Mouse (Mus musculus) naive thymus-derived CD4-positive, alpha-beta T cell, adult 2 months (primary cell): ENCODE data around the gene Camkk1.

Experiments used
- DNase-seq: peaks from one replicate; pipeline ENCODE4 v3.0.0-alpha.2; 2011; ENCODE audit warnings: low read depth

The Camkk1 gene

DNA sequence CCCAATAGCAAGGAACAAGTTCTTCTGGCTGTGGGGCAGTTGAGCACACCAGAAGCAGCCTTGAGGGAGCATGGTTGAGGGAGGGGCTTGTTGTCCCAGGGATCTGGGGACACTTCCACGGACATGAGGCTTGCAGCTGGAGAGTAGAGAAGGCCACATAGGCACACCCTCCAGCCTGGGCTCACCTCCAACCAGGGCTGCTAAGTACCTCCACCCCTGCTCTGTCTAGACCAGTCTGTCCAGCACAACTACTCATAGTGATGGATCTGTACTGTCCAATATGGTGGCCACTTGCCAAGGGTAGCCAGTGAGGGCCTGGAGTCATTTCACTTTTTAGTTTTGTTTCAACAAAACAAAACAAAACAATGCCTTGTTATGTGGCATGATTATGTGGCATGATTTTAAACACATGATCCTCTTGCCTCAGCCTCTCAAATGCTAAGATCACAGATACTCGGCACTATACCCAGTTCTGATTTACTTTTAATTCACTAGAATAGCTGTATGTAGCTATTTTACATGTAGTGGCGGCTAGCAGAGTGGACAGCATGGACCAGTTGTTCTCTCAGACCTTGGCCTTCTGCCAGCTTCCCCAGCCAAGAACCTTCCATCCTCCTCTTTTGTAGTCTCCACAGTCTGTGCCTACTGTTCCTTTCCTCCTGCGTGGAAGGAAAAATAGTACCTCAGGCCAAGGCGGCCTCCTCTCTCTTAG lies 3.3 kb upstream of the Camkk1 start:
- no peak for DNase-seq

DNA sequence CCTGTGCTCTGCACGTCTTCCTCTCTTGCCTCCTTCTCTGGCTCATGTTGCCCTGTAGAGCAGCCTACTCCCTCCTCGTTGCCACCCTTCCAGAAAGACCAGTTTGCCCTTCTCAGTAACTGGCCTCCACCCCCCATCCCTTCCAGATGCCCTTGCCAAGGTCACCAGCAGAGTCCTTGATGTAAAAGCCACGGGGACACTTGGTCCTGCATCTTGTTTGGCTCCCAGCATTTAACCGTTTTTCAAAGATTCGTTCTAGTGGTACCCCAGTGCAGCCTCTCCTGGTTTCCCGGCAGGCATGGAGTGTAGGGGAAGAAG lies 2.7 kb upstream of the Camkk1 start:
- DNase-seq: no peak

DNA sequence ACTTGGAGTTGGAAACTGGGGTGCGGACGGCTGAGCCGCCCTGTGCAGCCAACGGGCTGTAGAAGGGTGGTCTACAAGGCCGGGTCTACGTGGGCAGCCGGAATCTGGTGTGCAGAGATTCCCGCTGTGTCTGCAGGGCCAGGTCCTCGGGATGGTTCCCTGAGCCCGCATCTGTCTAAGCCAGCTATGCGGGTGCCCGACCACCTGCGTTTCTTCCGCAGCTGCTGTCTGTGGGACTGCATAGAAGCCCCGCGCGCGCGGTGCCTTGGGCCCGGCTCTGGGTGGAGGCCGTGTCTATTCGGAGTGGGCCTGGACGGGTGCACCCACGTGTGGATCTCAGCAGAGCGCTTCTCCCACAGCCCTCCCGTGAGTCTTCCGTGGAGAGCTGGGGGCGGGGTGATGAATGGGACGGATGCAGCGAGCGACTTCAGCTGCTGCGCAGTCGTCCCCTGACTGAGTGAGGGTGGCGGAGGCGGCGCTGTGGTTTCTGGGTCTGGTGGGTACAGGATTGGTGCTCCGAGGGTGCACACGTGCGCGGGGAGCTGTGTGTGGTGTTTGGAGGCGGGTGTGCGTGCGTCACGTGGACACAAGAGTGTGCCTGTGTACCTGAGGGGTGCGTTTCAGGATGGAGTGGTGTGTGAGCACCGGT lies 463 bp downstream of the Camkk1 start:
- peak; percentile 91 for DNase-seq

DNA sequence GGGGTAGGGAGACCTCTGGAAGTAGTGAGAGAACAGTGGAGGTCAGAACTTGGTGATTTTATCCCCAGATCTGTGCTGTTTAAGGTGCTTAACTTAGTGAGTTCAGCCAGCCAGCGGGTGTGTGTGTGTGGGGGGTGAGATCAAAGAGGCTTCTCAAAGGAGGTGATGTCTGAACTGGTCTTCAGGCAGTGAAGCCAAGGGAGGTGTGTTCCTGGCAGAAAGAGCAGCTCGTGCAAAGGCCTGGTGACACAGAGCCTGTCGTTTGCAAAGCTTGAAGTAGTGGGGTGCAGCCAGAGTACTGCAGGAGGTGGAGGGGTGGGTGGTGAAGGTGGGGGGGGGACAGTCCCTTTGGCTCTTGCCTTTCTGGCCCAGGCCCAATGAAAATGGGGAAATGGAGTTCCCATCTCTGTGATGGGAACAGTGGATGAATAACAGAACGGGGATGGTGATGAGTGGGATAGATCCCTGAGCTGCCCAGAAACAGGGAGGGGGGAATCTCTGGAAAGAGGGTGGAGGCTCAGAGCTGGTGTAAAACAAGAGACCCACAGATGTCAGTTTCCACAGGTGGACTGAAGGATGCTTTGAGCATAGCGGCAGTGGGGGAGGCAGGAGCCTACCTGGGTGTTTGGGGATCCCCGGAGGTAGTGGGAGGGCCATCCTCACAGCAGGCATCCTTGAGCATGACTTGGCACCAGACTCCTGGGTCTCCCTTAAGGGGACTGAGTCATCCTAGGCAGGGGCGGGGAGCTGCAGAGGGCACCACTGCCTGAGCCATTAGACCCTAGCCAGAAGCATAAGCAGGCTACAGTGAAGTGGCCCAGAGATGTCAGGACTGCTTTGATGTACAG lies 2.4 kb downstream of the Camkk1 start:
- no peak for DNase-seq

DNA sequence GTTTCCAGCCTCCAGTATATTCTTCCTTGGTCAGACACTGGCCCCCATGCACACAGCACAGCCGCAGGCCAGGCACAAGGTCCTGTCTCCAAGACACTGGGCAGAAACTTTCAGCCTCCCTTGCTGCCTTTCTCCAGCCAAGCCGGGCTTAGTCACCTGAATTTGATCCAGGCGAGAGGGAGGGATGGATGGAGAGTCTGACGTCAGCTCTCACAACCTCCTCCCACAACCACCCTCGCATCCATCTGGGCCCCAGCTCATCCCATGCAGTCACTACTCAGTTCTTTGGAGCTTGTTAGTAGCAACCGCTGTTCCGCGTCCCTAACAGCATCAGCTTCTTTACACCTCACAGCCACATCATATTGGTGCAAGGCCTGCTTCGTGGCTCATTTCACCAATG lies 4.3 kb downstream of the Camkk1 start:
- no peak for DNase-seq

DNA sequence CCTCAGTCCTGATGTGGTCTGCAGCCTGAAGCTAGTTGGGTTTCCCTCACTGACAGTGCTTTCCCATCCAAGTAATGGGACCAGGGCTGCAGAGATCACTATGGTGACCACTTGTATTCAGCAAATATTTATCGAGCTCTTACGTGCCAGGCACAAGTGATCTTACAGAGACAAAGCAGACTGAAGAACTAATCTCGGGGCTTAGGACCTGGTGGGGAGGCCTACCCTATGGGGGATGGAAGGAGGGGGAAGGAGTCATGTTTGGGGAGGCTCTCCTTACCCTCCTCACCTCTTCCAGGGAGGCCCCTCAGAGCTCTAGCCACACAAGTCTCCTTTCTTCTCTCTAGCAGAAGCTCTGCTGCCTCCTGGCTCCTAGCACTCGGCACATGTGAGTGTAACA lies 5.0 kb downstream of the Camkk1 start:
- DNase-seq: no peak

DNA sequence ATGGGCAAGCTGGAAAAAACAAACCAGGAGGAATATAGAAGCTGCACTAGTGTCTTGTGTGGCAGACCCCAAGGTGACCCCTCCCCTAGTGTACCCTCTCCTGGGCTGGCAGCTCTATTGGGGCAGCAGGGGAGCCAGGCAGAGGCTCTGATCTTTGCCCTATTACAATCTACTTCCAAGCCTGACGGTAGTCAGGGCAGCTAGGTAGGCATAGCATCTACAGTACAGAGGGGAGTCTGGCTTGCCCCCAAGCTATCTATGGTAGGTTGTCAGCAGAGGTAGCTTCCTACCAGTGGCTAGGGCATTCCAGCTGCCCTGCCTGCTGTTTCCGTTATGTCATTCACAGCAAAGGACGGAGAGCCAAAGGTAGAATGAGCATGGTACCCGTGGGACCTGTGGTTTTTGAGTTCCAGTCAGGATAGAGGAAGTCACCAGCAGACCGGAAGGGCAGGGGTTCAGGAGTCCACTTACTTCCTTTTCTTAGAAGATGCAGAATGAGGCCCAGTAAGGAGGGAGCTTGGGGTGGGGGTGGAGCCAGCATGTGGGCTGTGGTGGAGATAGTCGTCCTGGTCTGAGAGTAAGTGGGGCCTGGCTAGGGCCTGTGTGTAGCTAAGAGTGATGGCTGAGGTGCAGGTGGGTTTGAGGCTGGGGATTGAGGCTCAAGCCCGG lies 5.6 kb downstream of the Camkk1 start:
- no peak for DNase-seq

DNA sequence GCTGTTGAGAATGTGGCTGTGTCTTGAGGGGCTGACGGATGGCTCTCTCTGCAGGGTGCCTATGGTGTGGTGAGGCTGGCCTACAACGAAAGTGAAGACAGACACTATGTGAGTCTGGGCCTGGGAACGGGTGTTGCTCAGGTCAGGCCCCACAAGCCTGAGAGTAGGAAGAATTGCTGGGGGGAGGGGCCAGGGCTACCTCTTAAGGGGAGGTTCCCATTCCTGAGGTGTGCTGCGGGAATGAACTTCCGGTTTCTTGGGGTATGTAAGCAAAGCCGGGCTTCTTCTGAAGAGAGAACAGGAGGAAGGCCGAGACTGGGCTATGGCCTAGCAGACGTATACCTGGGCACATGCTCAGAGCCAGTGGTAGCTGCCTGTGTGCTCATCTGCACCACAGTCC lies 8.2 kb downstream of the Camkk1 start:
- no peak for DNase-seq

DNA sequence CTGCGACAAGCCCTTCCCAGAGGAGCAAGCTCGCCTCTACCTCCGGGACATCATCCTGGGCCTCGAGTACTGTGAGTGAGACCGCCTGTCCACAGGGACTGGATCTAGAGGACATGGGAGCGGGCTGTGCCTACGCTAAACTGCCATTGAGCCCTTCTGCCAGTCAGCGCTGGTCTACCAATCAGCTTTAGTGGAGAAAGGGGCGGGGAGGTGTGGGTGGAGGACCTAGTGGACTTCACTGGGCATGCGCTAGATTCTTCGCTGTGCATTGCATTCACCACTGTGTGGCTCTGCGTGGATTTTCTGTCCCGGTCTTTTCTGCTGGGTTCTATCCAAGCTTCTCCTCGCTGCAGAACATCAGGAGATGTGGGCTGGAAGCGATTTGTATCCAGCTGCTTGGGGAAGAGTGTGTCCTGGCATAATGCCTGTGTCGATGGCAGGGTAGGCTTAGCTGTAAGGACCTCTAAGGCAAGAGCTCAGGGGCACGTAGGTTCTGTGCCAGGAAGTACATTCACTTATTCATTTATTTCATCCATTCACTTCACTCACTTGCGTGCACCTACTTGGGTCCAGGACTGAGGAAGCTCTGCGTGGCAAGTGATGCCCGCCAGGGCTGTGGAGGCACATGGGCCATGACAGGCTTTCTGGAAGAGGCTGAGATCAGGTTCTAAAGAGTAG lies 12.2 kb downstream of the Camkk1 start:
- peak; percentile 83 for DNase-seq

DNA sequence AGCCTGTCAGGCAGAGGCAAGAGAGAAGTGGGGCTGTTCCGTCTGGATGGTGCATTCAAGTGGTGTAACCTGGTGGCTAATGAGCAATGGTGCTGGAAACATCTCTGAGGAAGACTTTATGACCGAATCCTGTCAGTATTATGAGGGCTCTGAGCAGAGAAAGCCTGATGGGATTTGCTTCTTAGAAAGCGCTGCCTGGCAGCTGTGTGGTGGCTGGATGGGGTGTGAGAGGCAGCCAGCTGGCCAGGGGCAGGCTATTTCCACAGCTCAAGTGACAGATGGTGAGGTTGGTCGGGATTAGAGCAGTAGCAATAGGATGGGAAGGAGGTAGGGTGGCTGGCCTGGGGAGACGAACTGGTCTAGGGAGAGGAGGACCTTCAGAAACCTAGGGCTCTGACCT lies 12.7 kb downstream of the Camkk1 start:
- no peak for DNase-seq

DNA sequence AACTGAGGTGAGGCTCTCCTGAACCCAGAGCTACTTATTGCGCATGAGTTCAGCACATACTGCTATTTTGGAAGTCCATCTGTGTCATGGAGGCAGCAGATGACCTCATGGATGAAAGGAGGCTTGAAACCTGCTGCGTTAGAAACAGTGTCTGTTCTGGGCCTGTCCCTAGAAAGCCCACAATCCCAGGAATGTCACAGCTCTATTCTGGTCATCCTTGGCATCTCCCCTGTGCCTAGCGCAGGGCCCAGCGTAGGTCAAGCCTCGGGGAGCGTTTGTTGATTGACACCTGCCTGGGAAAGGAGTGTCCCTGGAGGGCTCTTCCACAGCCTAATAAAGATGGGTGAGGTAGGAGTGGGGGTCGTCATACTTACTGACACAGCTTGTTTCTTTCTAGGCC lies 17.3 kb downstream of the Camkk1 start:
- DNase-seq: no peak

DNA sequence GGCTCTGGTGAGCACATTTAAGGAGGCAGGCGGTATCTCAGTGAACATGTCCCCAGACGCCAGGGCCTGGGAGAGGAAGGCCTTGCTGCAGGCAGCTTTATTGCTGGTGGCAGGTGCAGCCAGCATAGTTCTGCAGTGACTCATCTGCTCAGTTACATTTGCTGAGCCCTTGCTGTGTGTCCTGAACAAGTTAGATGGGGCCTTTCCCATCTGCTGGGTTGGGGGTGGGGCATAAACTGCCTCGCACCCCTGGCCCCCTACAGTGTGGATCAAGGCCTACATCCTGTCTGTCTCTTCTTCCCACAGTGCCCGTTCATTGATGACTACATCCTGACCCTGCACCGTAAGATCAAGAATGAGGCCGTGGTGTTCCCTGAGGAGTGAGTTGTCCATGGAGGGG lies 18.1 kb downstream of the Camkk1 start:
- DNase-seq: no peak

DNA sequence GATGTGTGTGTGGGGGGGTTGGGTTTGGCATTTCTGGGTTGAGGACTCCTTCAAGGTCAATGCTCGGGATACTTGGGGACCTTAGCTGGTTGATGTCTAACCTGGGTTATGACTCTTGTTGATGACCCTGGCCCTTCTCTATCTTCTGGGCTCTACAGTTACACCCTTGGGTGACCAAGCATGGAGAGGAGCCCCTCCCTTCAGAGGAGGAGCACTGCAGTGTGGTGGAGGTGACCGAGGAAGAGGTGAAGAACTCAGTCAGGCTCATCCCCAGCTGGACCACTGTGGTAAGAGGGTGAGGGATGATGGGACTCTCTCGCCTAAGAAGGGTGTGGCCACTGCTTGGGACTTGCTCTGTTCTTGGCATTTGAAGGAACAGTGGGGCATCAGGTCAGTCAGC lies 18.9 kb downstream of the Camkk1 start:
- DNase-seq: no peak

DNA sequence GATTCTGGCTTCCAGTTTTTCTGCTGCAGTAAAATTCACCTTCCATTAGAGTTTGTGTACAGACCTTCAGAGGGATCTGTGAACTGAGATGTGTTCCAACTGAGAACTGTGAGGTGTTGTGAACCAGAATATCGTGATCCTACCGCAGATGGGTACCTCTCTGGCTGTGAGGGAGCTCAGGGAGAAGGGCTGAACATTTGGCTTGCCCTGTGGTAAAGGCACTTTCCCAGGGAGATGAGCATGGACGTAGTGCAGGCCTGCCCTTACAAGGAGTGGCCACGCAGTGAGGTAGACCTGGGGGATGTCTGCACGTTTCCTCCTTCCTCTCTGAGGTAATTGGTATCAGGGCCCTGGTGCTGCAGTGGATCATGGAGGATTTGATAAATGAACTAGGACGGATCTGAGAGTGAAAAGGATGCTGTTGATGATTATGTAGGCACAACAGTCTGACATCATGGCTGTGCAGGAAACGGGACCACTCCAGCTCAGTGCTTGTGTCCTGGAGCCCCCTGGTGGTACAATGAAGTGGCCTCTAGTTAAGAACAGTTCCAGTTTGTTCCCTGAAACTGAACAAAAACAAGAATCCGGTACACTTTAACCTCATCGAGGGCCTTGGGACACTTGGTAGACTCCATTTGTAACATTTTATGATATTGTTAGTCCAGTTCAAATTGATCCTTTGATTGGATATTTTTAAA lies 20.4 kb downstream of the Camkk1 start:
- DNase-seq: peak; percentile 74

DNA sequence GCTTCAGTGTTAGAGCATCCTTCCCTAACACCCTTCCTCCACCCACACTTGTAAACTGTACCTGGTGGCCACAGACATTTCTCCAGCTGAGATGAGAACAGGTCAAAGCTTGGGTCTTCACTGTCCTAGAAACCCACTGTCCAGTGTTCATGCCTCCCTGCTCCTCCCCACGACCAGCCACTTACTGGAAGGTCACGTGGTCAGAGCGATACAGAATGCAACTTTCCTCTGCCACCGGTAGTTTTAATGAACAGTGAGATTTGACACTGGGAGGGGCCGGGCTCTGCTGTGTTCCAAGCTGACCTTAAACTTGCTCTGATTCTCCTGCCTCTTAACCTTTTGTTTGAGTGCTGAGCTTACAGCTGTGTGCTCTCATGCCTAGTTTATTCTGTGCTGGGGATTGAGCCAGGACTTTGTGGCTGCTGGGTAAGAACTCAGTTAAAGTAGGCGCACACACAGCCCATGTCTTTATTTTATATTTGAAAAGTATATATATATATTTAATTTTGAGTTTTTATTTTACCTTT lies 25.5 kb downstream of the Camkk1 start:
- no peak for DNase-seq

DNA sequence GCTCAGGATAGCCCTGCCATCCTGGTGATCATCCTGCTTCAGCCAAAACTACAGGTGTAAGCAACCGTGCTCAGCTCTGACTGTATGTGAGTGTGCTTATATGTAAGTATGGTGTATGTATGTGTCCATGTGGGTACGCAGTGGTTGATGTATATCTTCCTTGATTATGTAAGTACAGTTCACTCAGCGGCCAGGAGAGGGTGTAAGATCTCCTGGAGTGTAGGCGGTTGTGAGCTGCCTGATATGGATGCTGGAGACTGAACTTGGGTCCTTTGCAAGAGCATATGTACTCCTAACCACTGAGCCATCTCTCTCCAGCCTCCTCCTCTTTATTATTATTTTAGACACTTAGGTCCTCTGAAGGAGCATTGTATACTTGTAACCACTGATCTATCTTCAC lies 26.0 kb downstream of the Camkk1 start:
- DNase-seq: peak; percentile 37

DNA sequence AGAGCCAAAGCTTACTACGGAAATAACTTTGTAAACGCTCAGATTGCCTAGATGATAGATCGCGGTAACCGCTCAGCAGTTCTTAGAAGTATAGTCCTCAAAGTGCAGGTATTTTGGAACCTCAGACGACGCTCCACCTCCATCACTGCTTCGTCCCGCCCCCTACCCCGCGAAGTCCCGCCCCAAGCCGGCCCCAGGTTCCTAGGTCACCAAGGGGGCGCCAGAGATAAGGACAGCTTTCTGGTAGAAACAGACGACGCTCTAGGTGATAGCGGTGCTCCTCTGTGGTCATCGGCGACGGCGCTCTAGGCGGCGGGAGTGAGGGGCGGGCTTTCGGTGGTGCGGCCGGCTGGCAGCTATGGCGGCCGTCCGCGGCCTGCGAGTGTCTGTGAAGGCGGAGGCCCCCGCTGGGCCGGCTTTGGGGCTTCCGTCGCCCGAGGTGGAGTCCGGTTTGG lies 28.8 kb downstream of the Camkk1 start, which contains the start of gene Ncbp3:
Ncbp3 (plus strand) TSS at position 242 of the 455 bp plus-strand sequence.
- DNase-seq: peak; percentile 99

DNA sequence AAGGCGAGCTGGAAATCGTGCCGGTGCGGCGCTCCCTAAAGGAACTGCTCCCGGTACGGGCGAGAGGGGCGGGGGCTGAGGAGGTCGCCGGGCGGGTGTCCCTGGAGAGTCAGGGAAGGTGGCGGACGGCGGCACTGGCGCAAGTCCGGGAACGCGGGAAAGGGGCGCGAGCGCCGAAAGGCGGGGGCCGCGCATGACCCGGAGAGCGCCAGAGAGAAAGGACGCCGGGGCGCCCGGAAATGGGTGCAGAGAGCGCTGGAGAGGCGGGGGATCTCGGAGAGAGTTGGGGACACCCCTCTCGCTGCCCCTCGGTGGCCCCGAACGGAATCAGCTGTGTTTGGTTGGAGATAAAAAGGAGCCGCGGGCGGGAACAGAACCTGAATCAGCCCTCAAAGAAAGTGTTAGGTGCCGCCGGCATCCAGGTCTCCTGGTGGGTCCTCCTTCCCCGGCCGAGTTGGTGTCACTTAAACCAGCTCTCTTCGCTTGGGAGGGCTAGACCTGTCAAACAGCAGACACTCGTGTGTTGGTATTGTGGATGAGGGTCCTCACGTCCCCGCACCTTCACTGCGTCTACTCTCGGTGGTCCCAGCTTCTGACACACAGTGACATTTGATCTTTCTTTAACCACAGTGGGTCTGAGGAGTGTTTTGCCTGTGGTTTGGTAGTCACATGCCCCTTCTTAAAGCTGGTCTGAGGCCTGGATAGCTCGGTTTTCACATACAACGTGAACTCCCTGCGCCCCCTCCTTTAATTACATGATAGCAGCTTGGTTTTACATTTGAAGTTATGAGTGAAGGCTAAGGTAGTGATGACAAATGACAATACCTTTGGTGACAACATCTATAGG lies 29.4 kb downstream of the Camkk1 start:
- DNase-seq: no peak

DNA sequence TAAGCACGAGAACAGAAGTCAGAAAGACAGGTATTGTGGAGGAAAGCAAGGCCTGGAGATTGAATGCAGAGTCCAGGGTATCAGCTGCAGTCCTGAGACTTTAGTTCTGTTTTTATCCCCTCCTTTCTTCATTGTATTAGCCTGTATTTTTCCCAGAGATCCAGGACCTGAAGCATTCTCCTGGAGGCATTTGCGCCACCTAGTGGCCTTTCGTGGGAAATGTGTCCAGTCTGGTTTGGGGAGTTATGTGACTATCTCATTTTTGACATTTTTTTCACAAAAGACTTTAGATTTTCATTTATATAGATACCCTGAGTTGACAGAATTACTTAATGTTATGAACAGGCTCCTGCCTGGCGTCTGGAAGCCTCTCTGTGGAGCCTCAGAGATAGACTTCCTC lies 30.5 kb downstream of the Camkk1 start:
- peak; percentile 81 for DNase-seq

DNA sequence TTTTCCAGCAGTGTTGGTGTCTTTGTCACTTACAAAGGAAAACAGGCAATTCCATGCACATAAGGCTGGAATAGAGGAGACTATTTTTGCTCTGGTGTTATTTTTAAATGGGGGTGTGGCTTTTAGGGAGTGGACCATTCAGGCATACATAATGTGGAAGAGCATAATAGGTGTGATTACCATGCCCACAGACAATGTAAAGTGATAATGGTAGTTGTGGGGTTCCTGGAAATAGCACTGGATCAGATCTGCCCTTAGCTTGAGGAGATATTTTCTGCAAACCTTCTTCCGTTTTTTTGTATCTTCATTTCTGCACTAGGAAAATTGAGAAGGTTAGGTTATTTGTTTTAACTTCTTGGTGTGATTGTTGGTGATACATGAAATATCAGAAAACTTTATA lies 34.0 kb downstream of the Camkk1 start:
- DNase-seq: no peak
